Mouse (Mus musculus) liver, postnatal 0 days (tissue): Measurements from ENCODE around the gene Fam3a.
A peak's percentile ranks its signal among the peaks of the same experiment; 100 is the strongest.

Source experiments
- CTCF ChIP-seq: sonication (generic); IDR thresholded peaks from 2 replicates; pipeline ENCODE4 v1.5.1; 2016; ENCODE audit warnings: antibody characterized with exemption, low read depth
- EP300 ChIP-seq: IDR thresholded peaks from 2 replicates; pipeline ENCODE4 v1.6.1; 2016; ENCODE audit warnings: antibody characterized with exemption, low read depth, mild to moderate bottlenecking

GRCm38 (mm10) chrX:74424443-74424842, 31.4 kb upstream of the Fam3a start:
- no peak for TF ChIP-seq CTCF
- peak; percentile 20; the same call in 1 of the 2 replicates for TF ChIP-seq EP300
